22 mouse cellular contexts compared by ENCODE assay signal in the genomic region with DNA sequence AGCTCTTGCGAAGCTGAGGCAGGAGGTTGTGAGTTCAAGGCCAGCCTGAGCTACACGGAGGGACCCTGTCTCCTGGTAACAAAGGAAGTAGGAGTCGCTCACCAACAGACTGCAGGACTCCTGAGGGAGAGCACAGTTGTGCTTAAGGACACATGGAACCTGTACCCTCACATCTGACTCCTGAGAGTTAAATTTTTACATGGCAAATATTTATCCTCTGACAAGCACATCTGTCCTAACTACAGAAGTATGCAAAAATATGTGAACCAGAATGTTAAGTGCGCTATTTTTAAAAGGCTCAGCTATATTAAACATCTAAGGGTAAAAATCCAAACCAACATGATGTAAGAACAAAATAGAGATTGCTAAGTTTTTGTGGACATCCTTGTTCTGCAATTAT. TPM values are rescaled to one million over a fixed set of nuclear protein-coding genes. Genes with fewer than 3 reads are reported as not detected.
DNase-seq lines count a peak whose midpoint lies in the region; ATAC-seq and TF ChIP-seq lines count a peak whose summit lies in the region.
"Had no signal": no experiment of that assay in that cellular context is flagged by ENCODE, and none has a peak within 500 bp of the region (broad histone marks: within the 10 kb centered on the region; RNA-seq: fewer than 3 reads in every experiment).

No protein-coding gene starts in this region.

- no peak for DNase-seq in heart, postnatal 0 days (ENCODE audit: low spot score)
- DNase-seq in lung, postnatal 36 days = no peak
- DNase-seq in lung, postnatal 10 days = peak; percentile 9
- no peak for DNase-seq in hindbrain, embryonic 14.5 days (ENCODE audit: low spot score)
- DNase-seq: adrenal gland, adult 8-10 months; adrenal gland, postnatal 36 days; B cell, adult 2 months; cerebellum, adult 2 months; cerebellum, postnatal 10 days; embryo, embryonic 11 days; gastrocnemius, postnatal 14 days; heart, adult 2 months; heart, postnatal 36 days had no signal

- ATAC-seq in heart, postnatal 0 days (ENCODE audit: insufficient read depth, low read depth) = 0 out of 2 replicates have a peak, but pooled peaks have one; percentile 33
- ATAC-seq in heart, embryonic 11.5 days (replicated peaks; ENCODE audit: insufficient number of reproducible peaks, low FRiP score, low TSS enrichment) = no peak
- ATAC-seq in lung, embryonic 15.5 days (ENCODE audit: borderline replicate concordance, extremely low read depth, low FRiP score, low TSS enrichment) = no peak; the same call in 1 of the 2 replicates
- no peak for ATAC-seq in hindbrain, embryonic 14.5 days (ENCODE audit: low FRiP score)
- ATAC-seq: CD4-positive, CD25-positive, alpha-beta regulatory T cell, adult 4 months; forebrain, embryonic 15.5 days; hindbrain, embryonic 16.5 days; inflammation-experienced regulatory T-cells, adult 6 months had no signal

- no peak for TF ChIP-seq CTCF in heart, postnatal 0 days (IDR thresholded peaks at IDR 0.05; ENCODE audit: low read depth)

- H3K27me3 ChIP-seq in heart, postnatal 0 days (ENCODE audit: control insufficient read depth, insufficient read depth, low read length) = no peaks in the 10 kb centered on the region
- no peaks in the 10 kb centered on the region for H3K27me3 ChIP-seq in heart, embryonic 11.5 days (ENCODE audit: control insufficient read depth, insufficient read depth, low read length)
- H3K27me3 ChIP-seq in lung, embryonic 15.5 days = no peaks in the 10 kb centered on the region
- H3K27me3 ChIP-seq in hindbrain, embryonic 14.5 days (ENCODE audit: control insufficient read depth, insufficient read depth, low read length) = no peaks in the 10 kb centered on the region
- H3K27me3 ChIP-seq: embryonic facial prominence, embryonic 15.5 days; forebrain, embryonic 15.5 days had no signal

- H3K9me3 ChIP-seq in heart, postnatal 0 days (replicated peaks; ENCODE audit: control insufficient read depth, low read length) = no peaks in the 10 kb centered on the region
- no peaks in the 10 kb centered on the region for H3K9me3 ChIP-seq in heart, embryonic 11.5 days (replicated peaks; ENCODE audit: control insufficient read depth, low read length)
- H3K9me3 ChIP-seq in lung, embryonic 15.5 days = no peaks in the 10 kb centered on the region
- H3K9me3 ChIP-seq in hindbrain, embryonic 14.5 days (ENCODE audit: control insufficient read depth, low read length) = no peaks in the 10 kb centered on the region
- H3K9me3 ChIP-seq: embryonic facial prominence, embryonic 15.5 days; forebrain, embryonic 15.5 days; G1E had no signal

- peaks cover 19% of the 10 kb centered on the region for H3K4me1 ChIP-seq in heart, postnatal 0 days (ENCODE audit: control insufficient read depth, insufficient read depth)
- H3K4me1 ChIP-seq in heart, embryonic 11.5 days (ENCODE audit: control insufficient read depth, insufficient read depth, low read length) = peaks cover 18% of the 10 kb centered on the region
- peaks cover 12% of the 10 kb centered on the region; the same call in 1 of the 2 replicates for H3K4me1 ChIP-seq in lung, embryonic 15.5 days
- H3K4me1 ChIP-seq in hindbrain, embryonic 14.5 days (replicated peaks; ENCODE audit: control insufficient read depth, insufficient read depth, low read length) = no peaks in the 10 kb centered on the region
- H3K4me1 ChIP-seq: forebrain, embryonic 15.5 days had no signal

- no peak overlapping the region for H3K9ac ChIP-seq in heart, postnatal 0 days (replicated peaks; ENCODE audit: low read depth, low read length)
- H3K9ac ChIP-seq in heart, embryonic 11.5 days (ENCODE audit: low read depth, low read length) = no peak overlapping the region
- no peak overlapping the region for H3K9ac ChIP-seq in lung, embryonic 15.5 days
- H3K9ac ChIP-seq in hindbrain, embryonic 14.5 days = no peak overlapping the region
- H3K9ac ChIP-seq: embryonic facial prominence, embryonic 15.5 days; forebrain, embryonic 15.5 days had no signal

- WGBS in heart, postnatal 0 days = 65% methylated on average over 4 of the region's 4 CpGs
- 81% methylated on average over 4 of the region's 4 CpGs for WGBS in heart, embryonic 11.5 days (ENCODE audit: insufficient replicate concordance)
- WGBS in lung, embryonic 15.5 days = 51% methylated on average over 4 of the region's 4 CpGs
- WGBS in hindbrain, embryonic 14.5 days = 89% methylated on average over 4 of the region's 4 CpGs

- no peak overlapping the region for H3K4me3 ChIP-seq in heart, postnatal 0 days (ENCODE audit: low read depth, low read length)
- no peak overlapping the region for H3K4me3 ChIP-seq in heart, embryonic 11.5 days (ENCODE audit: low read depth, low read length)
- H3K4me3 ChIP-seq in lung, embryonic 15.5 days = no peak overlapping the region
- no peak overlapping the region for H3K4me3 ChIP-seq in hindbrain, embryonic 14.5 days (replicated peaks; ENCODE audit: low read length)
- H3K4me3 ChIP-seq: embryonic facial prominence, embryonic 15.5 days; erythroblast, embryonic 14.5 days; forebrain, embryonic 15.5 days; heart, adult 2 months had no signal

- no peaks in the 10 kb centered on the region for H3K36me3 ChIP-seq in heart, postnatal 0 days (replicated peaks; ENCODE audit: control insufficient read depth, insufficient read depth, low read length)
- H3K36me3 ChIP-seq in heart, embryonic 11.5 days (ENCODE audit: control insufficient read depth, insufficient read depth, low read length) = no peaks in the 10 kb centered on the region
- H3K36me3 ChIP-seq in lung, embryonic 15.5 days = no peaks in the 10 kb centered on the region
- H3K36me3 ChIP-seq in hindbrain, embryonic 14.5 days (replicated peaks; ENCODE audit: control insufficient read depth, insufficient read depth) = no peaks in the 10 kb centered on the region
- H3K36me3 ChIP-seq: embryonic facial prominence, embryonic 15.5 days; forebrain, embryonic 15.5 days had no signal

- no peak overlapping the region for H3K4me2 ChIP-seq in heart, postnatal 0 days (ENCODE audit: low read depth, low read length)
- H3K4me2 ChIP-seq in heart, embryonic 11.5 days = no peak overlapping the region
- no peak overlapping the region for H3K4me2 ChIP-seq in lung, embryonic 15.5 days
- no peak overlapping the region for H3K4me2 ChIP-seq in hindbrain, embryonic 14.5 days (replicated peaks)
- H3K4me2 ChIP-seq: embryonic facial prominence, embryonic 15.5 days; forebrain, embryonic 15.5 days had no signal

- no peak for TF ChIP-seq EP300 in heart, postnatal 0 days (IDR thresholded peaks at IDR 0.05; ENCODE audit: low read depth)

- 0 out of 2 replicates have a peak overlapping the region, but pooled peaks have one; percentile 20 for H3K27ac ChIP-seq in heart, postnatal 0 days (ENCODE audit: low read depth)
- no peak overlapping the region for H3K27ac ChIP-seq in heart, embryonic 11.5 days (ENCODE audit: low read depth, low read length)
- H3K27ac ChIP-seq in lung, embryonic 15.5 days = peak overlapping the region; percentile 76
- no peak overlapping the region for H3K27ac ChIP-seq in hindbrain, embryonic 14.5 days
- H3K27ac ChIP-seq: forebrain, embryonic 15.5 days; heart, adult 2 months had no signal

RNA-seq across cellular contexts. Expression of a gene that starts 56.0 kb away (rescaled TPM):
- 72.7 and 739 TPM in 2 replicates for total RNA-seq in heart, postnatal 0 days (2014; rRNA removed; ENCODE audit: low replicate concordance)
- 240 and 250 TPM in 2 replicates for polyA plus RNA-seq in heart, postnatal 0 days (2015; fragmentation: Nextera tagmentation; extraction: Ambion mirVana)
- polyA plus RNA-seq in heart, embryonic 11.5 days (2014; fragmentation: Nextera tagmentation; extraction: Ambion mirVana) = 137 and 138 TPM in 2 replicates
- polyA plus RNA-seq in lung, embryonic 15.5 days (2015; fragmentation: Nextera tagmentation; extraction: Ambion mirVana) = 78.7 and 86.7 TPM in 2 replicates
- 170 and 171 TPM in 2 replicates for polyA plus RNA-seq in hindbrain, embryonic 14.5 days (2014; fragmentation: Nextera tagmentation; extraction: Ambion mirVana)

Comparison
In these comparisons a context has a peak if more than half of its experiments do, and no peak if none do; other contexts are left out.
1. H3K27ac ChIP-seq: peak in heart, postnatal 0 days (single experiment) and lung, embryonic 15.5 days (single experiment); none in heart, embryonic 11.5 days (single experiment) and hindbrain, embryonic 14.5 days (single experiment).